Mouse (Mus musculus) lung, adult 2 months (tissue): Measurements from ENCODE around the gene Tcirg1. TPM values are rescaled to one million over a fixed set of nuclear protein-coding genes. Genes with fewer than 3 reads are reported as not detected.

ENCODE experiments used
- DNase-seq: peaks from one replicate; pipeline ENCODE4 v3.0.0; 2022
- H3K4me1 ChIP-seq: fragments of 200-500 bp; 2 replicates; pipeline ENCODE4 v1.6.1; 2011; ENCODE audit warnings: low read length; ENCODE audit not compliant: control insufficient read depth, insufficient read depth
- H3K4me3 ChIP-seq: fragments of 200-500 bp; replicated peaks from 2 replicates; pipeline ENCODE3; 2011; ENCODE audit warnings: low read depth, mild to moderate bottlenecking, control low read depth, low read length; ENCODE audit errors: extremely low read depth
- CTCF ChIP-seq: fragments of 200-500 bp; IDR thresholded peaks from 2 replicates; pipeline ENCODE4 v1.5.1; 2011; ENCODE audit warnings: mild to moderate bottlenecking, low read length, control low read depth; ENCODE audit not compliant: insufficient read depth
- POLR2A ChIP-seq: fragments of 200-500 bp; IDR thresholded peaks from 2 replicates; pipeline ENCODE4 v1.6.1; 2011; ENCODE audit warnings: low read depth, mild to moderate bottlenecking, control low read depth, low read length, borderline replicate concordance; ENCODE audit errors: extremely low read depth
- WGBS: fragments of 180-500 bp; shearing (Covaris S2); methylation state at CpG from one replicate; pipeline ENCODE4 v1.1.7; 2018; 5-methylcytosine and 5-hydroxymethylcytosine counted together
- polyA plus RNA-seq: library from polyadenylated mRNA; depleted of rRNA; stranded (reverse); fragments of >200 nt; gene quantifications from 2 replicates; pipeline ENCODE4 v1.2.3, GENCODE M21; 2012

The Tcirg1 gene
- polyA plus RNA-seq, 1 experiment, result 164 TPM

- no peak for DNase-seq
Observed at GRCm38 (mm10) chr19:3945872-3946564, 39.1 kb upstream of the Tcirg1 start.

GRCm38 (mm10) chr19:3942986-3943735 lies 36.2 kb upstream of the Tcirg1 start:
- H3K4me3 ChIP-seq, result no peak overlapping the region
- WGBS, result 32% methylated on average over 27 of the region's 27 CpGs
- peak; percentile 71 for DNase-seq

More at GRCm38 (mm10) chr19:3945872-3946564, 39.1 kb upstream of the Tcirg1 start:
- TF ChIP-seq CTCF, result no peak
- TF ChIP-seq POLR2A, result no peak
- no peaks in the 10 kb centered on the region for H3K4me1 ChIP-seq
- no peak overlapping the region for H3K4me3 ChIP-seq
- 29% methylated on average over 10 of the region's 10 CpGs for WGBS

DNA sequence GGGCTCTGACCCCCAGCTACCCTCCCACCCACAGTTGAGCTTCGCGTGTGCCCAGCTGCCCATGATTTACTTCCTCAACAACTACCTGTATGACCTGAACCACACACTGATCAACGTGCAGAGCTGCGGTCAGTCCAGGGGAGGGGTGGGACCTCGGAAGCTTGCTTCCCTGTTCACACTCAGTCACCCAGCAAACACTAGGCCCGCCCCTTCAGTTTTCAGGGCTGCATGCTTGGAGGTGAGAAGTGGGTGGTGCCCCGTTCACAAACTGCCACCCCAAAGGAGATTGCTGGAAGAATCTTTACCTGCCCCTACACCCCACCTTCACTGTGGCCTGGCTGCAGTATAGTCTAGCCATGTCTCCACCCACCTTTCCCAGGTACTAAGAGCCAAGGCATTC lies 35.4 kb upstream of the Tcirg1 start:
- H3K4me1 ChIP-seq, result no peaks in the 10 kb centered on the region
- DNase-seq, result no peak
- TF ChIP-seq POLR2A, result no peak
- TF ChIP-seq CTCF, result no peak
- no peak overlapping the region for H3K4me3 ChIP-seq
- WGBS, result 79% methylated on average over 7 of the region's 7 CpGs

More at GRCm38 (mm10) chr19:3942986-3943735, 36.2 kb upstream of the Tcirg1 start:
- no peaks in the 10 kb centered on the region for H3K4me1 ChIP-seq
- no peak for TF ChIP-seq CTCF
- no peak for TF ChIP-seq POLR2A

DNA sequence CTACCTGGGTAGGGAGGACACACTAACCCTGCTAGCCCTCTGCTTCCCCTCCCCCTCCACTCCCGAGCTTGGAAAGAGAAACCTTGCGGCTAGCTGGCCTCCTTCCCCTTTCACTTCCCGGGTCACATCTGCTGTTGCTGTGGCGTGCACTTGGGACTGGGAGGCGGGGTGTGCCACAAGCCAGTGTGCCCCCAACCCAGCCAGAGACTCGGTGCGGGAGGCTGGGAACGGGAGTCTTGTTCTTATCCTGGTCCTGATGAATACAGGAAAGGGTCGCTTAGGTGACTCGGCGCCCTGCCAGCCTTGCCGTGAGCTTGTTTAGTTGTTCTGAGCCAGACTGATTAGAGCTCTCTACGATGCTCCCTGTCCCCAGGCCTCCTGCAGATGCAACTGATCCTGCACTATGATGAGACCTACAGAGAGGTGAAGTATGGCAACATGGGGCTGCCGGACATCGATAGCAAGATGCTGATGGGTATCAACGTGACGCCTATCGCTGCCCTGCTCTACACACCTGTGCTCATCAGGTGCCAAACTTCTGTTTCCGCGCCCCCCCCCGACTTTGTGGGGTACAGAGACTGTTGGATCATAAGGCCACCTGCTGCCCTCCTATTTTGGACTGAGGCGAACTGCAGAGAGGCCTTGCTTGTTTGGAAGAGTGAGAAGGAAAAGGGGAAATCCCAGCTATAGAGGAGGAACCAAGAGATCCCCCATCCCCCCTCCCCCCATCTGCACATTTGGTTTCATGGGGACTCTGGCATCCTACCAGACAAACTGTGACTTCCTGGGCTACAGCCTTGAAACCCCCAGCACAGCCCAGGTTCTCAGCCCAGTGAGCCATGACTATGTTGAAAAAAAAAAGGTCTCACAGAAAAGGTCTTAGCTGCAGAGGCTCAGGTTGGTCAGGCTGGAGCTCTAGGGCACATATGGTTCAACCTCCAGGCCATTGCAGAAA lies 29.2 kb upstream of the Tcirg1 start:
- peak; percentile 55; the same call in 1 of the 2 replicates for TF ChIP-seq POLR2A
- no peak for TF ChIP-seq CTCF
- peak; percentile 71 for DNase-seq
- 12% methylated on average over 22 of the region's 22 CpGs for WGBS

GRCm38 (mm10) chr19:3935032-3935895 lies 28.3 kb upstream of the Tcirg1 start, which contains the start of gene Unc93b1:
Gene Unc93b1, plus strand, starts transcription at chr19:3935186.
- TF ChIP-seq POLR2A (peak; percentile 74; the same call in 1 of the 2 replicates), CTCF (no peak)
- Histone ChIP-seq H3K4me1 (peaks cover 5% of the 10 kb centered on the region), H3K4me3 (peak within 1 kb of the TSS; percentile 86)
- DNase-seq, result peak; percentile 68
- 4% methylated on average over 42 of the region's 42 CpGs for WGBS

More for the DNA sequence above, 29.2 kb upstream of the Tcirg1 start:
- H3K4me1 ChIP-seq, result peaks cover 4% of the 10 kb centered on the region
- peak overlapping the region; percentile 86 for H3K4me3 ChIP-seq

DNA sequence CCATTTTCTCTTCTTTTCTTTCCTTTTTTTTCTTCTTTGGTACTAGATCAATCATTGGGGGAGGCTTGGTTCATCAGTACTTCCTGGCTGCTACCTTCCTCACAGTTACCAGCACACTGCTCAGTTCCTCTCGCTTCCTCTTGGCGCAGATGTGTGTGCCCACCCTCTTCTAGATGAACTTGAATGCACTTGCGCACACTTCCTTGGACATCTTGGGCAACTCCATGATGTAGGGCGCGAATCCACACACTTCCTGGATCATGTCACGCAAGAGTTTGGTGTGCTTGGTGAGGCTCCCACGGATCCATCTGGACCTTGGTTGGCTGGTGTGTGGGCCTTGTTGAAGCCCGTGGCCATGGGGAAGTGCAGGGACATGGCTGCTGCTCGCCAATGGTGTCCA lies 24.8 kb upstream of the Tcirg1 start:
- WGBS, result 84% methylated on average over 9 of the region's 9 CpGs
- TF ChIP-seq POLR2A (no peak), CTCF (no peak)
- no peak for DNase-seq
- peaks cover 20% of the 10 kb centered on the region for H3K4me1 ChIP-seq
- H3K4me3 ChIP-seq, result no peak overlapping the region

DNA sequence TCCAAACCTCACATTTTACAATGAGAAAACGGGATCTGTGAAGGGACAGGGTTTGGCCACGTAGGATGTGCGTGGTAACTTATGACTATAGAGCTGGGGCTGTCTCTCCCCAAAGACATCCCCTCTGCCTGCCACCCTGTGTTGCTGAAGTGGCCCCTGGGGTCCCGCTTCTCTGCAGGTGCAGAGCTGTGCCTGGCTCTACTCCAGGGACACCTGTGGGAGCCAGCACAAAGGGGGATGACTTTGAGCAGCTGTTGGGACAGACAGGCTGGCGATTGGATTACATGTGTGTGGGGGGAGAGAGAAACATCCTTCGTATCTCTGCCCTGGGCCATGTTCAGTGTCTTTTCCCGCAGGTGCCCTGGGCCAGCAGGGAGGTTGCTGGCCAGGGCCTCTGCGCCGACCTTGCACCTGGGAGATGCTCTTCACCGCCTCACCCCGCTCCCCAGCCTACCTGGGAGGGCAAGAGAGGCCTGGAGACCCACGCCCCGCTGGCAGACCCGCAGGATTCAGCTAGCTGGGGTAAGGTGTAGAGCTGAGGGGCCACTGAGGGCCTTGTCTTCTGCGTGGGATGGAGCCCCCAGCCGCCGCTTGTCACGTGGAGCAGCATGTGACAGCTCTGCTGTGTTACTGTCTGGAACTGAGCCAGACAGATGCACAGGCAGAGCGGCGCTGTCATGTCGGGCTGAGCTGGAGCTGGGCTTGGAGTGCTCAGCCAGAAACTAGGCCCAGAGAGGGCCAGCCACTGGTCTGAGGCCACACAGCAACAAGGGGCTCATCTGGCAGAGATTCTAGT lies 23.5 kb upstream of the Tcirg1 start:
- Histone ChIP-seq H3K4me3 (no peak overlapping the region), H3K4me1 (peaks cover 23% of the 10 kb centered on the region)
- DNase-seq, result no peak
- TF ChIP-seq POLR2A (no peak), CTCF (no peak)
- 67% methylated on average over 21 of the region's 21 CpGs for WGBS
